Mouse (Mus musculus) intestine, embryonic 15.5 days (tissue): ENCODE data around the gene Foxk1. TPM values are rescaled to one million over a fixed set of nuclear protein-coding genes. Genes with fewer than 3 reads are reported as not detected.
A peak's percentile ranks its signal among the peaks of the same experiment; 100 is the strongest.

Experiments used
- ATAC-seq: fragments of 200-750 bp; cut with Nextera tagmentation; 2 replicates; pipeline ENCODE4 v1.8.0; 2017; ENCODE audit warnings: moderate TSS enrichment, moderate library complexity
- H3K27ac ChIP-seq: fragments of 300-500 bp; sonication (generic); 2 replicates; pipeline ENCODE4 v1.5.1; 2015; ENCODE audit warnings: mild to moderate bottlenecking, inconsistent platforms
- H3K27me3 ChIP-seq: fragments of 300-500 bp; sonication (generic); replicated peaks from 2 replicates; pipeline ENCODE4 v1.6.1; 2015; ENCODE audit warnings: inconsistent platforms
- H3K36me3 ChIP-seq: fragments of 300-500 bp; sonication (generic); 2 replicates; pipeline ENCODE4 v1.6.1; 2015; ENCODE audit warnings: inconsistent platforms
- H3K4me1 ChIP-seq: fragments of 300-500 bp; sonication (generic); replicated peaks from 2 replicates; pipeline ENCODE4 v1.6.1; 2015; ENCODE audit warnings: inconsistent platforms
- H3K4me2 ChIP-seq: fragments of 300-500 bp; sonication (generic); replicated peaks from 2 replicates; pipeline ENCODE4 v1.6.1; 2015; ENCODE audit warnings: mild to moderate bottlenecking, inconsistent platforms
- H3K4me3 ChIP-seq: fragments of 300-500 bp; sonication (generic); replicated peaks from 2 replicates; pipeline ENCODE4 v1.5.1; 2015; ENCODE audit warnings: inconsistent platforms
- H3K9ac ChIP-seq: fragments of 300-500 bp; sonication (generic); 2 replicates; pipeline ENCODE4 v1.6.1; 2015; ENCODE audit warnings: inconsistent platforms
- H3K9me3 ChIP-seq: fragments of 300-500 bp; sonication (generic); 2 replicates; pipeline ENCODE4 v1.6.1; 2016; ENCODE audit warnings: inconsistent platforms
- WGBS: fragments of 180-500 bp; shearing (Covaris S2); methylation state at CpG from one replicate; pipeline ENCODE4 v1.1.7; 2015; 5-methylcytosine and 5-hydroxymethylcytosine counted together
- polyA plus RNA-seq: library from polyadenylated mRNA; unstranded; fragments of >200 nt; fragmentation: Nextera tagmentation; extraction: Ambion mirVana; gene quantifications from 2 replicates; pipeline ENCODE4 v1.2.1, GENCODE M21; 2015

The Foxk1 gene
- polyA plus RNA-seq, 1 experiment from 2014 or later = 5.3 TPM

DNA sequence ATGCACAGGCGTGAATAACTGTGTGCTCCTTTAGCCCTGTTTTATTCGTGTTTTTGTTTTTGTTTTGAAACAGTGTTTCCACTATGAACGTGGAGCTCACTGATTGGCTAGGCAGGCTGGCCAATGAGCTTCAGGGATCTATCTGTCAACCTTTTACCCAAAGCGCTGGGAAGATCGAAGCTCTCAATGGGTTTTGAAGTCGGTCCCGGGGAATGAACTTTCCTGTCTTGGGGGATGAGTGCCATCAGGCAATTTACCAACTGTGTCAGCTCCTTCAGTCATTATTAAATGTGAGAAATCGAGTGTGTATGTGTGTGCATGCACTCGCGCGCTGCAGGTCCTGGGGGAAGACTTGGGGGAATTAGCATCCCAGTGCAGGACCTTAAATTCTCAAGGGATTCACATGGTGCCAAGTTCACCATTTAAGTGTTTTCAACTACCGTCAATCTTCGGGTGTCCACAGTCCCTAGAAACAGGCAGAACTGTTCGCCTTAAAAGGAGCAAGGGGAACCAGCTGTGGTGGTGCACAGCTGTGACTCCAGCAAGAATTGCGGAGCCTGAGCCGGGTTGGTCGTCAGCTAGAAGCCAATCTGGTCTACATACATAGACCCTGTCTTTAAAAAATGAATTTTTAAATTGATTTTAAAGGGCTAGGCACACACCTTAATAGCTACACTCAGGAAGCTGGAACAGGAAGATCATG is 965 bp upstream of the Foxk1 start:
- Histone ChIP-seq H3K9me3 (no peaks in the 10 kb centered on the region), H3K9ac (0 out of 2 replicates have a peak overlapping the region, but pooled peaks have one; percentile 98), H3K27ac (no peak overlapping the region), H3K36me3 (no peaks in the 10 kb centered on the region), H3K4me3 (peak overlapping the region; percentile 99), H3K27me3 (no peaks in the 10 kb centered on the region), H3K4me1 (peaks cover 25% of the 10 kb centered on the region), H3K4me2 (peak overlapping the region; percentile 85)
- ATAC-seq = no peak
- WGBS = 24% methylated on average over 17 of the region's 17 CpGs

GRCm38 (mm10) chr5:142401641-142402625 is 636 bp downstream of the Foxk1 start:
- no peaks in the 10 kb centered on the region for H3K27me3 ChIP-seq
- no peaks in the 10 kb centered on the region for H3K9me3 ChIP-seq
- peaks cover 30% of the 10 kb centered on the region for H3K4me1 ChIP-seq
- peak overlapping the region; percentile 99 for H3K4me3 ChIP-seq
- peak overlapping the region; percentile 98 for H3K9ac ChIP-seq
- 1% methylated on average over 55 of the region's 67 CpGs for WGBS
- peak overlapping the region; percentile 85 for H3K4me2 ChIP-seq
- H3K27ac ChIP-seq = peak overlapping the region; percentile 77
- H3K36me3 ChIP-seq = no peaks in the 10 kb centered on the region; the same call in 1 of the 2 replicates
- ATAC-seq = peak; percentile 42

DNA sequence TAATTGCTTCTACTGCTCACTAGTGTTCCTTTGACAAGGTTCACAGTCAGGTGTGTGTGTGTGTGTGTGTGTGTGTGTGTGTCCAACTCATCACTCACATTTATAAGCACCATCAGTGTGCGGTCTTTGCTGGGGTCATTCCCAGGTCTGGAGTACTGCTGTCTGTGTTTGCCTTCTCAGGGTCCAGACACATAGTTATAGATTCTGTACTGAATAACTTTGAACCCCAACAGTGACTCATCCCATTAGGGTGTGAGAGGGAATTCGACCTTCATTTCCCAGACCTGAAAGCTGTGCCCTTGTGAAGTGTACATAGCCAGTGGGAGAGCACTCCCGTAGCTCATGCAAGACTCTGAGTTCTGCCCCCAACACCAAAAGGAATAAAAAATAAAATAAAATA is 2.4 kb downstream of the Foxk1 start:
- Histone ChIP-seq H3K4me2 (peak overlapping the region; percentile 85), H3K36me3 (no peaks in the 10 kb centered on the region; the same call in 1 of the 2 replicates), H3K9me3 (no peaks in the 10 kb centered on the region), H3K4me3 (peak overlapping the region; percentile 99), H3K4me1 (peaks cover 30% of the 10 kb centered on the region), H3K27ac (no peak overlapping the region), H3K27me3 (no peaks in the 10 kb centered on the region), H3K9ac (no peak overlapping the region)
- WGBS = 53% methylated on average over 3 of the region's 3 CpGs
- ATAC-seq = no peak

- no peaks in the 10 kb centered on the region; the same call in 1 of the 2 replicates for H3K36me3 ChIP-seq
- no peaks in the 10 kb centered on the region for H3K9me3 ChIP-seq
- no peak for ATAC-seq
- H3K4me1 ChIP-seq = peaks cover 30% of the 10 kb centered on the region
- whole genome bisulfite sequencing = 86% methylated on average over 1 of the region's 1 CpGs
- no peak overlapping the region for H3K4me3 ChIP-seq
- no peaks in the 10 kb centered on the region for H3K27me3 ChIP-seq
- H3K9ac ChIP-seq = no peak overlapping the region
- no peak overlapping the region for H3K27ac ChIP-seq
- H3K4me2 ChIP-seq = peak overlapping the region; percentile 85
Measured at GRCm38 (mm10) chr5:142404307-142404706, 3.0 kb downstream of the Foxk1 start.

GRCm38 (mm10) chr5:142405426-142405825 is 4.1 kb downstream of the Foxk1 start:
- ATAC-seq = no peak
- WGBS = 73% methylated on average over 6 of the region's 6 CpGs
- H3K4me3 ChIP-seq = no peak overlapping the region
- no peak overlapping the region for H3K27ac ChIP-seq
- H3K9me3 ChIP-seq = no peaks in the 10 kb centered on the region
- no peak overlapping the region for H3K4me2 ChIP-seq
- H3K9ac ChIP-seq = no peak overlapping the region
- H3K4me1 ChIP-seq = peaks cover 34% of the 10 kb centered on the region
- H3K27me3 ChIP-seq = no peaks in the 10 kb centered on the region
- H3K36me3 ChIP-seq = no peaks in the 10 kb centered on the region; the same call in 1 of the 2 replicates

- no peaks in the 10 kb centered on the region for H3K9me3 ChIP-seq
- H3K4me2 ChIP-seq = no peak overlapping the region
- no peak for ATAC-seq
- H3K4me1 ChIP-seq = peaks cover 29% of the 10 kb centered on the region
- no peak overlapping the region for H3K27ac ChIP-seq
- H3K9ac ChIP-seq = no peak overlapping the region
- H3K4me3 ChIP-seq = no peak overlapping the region
- no peaks in the 10 kb centered on the region; the same call in 1 of the 2 replicates for H3K36me3 ChIP-seq
- no peaks in the 10 kb centered on the region for H3K27me3 ChIP-seq
- 67% methylated on average over 7 of the region's 7 CpGs for WGBS
Measured at GRCm38 (mm10) chr5:142406401-142406800, 5.1 kb downstream of the Foxk1 start.

DNA sequence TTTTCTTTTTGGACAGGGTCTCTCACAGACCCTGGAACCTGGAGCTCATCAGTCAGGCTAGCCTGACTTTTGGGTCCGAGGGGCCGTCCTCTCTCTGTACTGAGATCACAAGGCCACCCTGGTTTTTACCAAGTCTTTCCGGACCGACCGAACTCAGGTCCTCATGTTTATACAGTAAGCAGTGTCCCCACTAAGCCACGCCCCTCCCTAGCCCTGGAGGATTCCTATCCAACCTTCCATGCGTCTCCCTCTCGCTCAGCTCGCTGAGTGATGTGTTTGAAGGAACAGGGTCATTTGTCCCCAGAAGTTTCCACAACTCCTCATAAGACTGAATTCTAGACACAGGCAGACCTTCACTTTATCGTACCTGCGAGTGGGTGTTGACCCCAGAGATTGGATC is 5.6 kb downstream of the Foxk1 start:
- 61% methylated on average over 11 of the region's 11 CpGs for WGBS
- Histone ChIP-seq H3K27me3 (no peaks in the 10 kb centered on the region), H3K4me3 (no peak overlapping the region), H3K4me2 (no peak overlapping the region), H3K36me3 (no peaks in the 10 kb centered on the region; the same call in 1 of the 2 replicates), H3K4me1 (peaks cover 29% of the 10 kb centered on the region), H3K9me3 (no peaks in the 10 kb centered on the region), H3K27ac (no peak overlapping the region), H3K9ac (no peak overlapping the region)
- ATAC-seq = no peak

DNA sequence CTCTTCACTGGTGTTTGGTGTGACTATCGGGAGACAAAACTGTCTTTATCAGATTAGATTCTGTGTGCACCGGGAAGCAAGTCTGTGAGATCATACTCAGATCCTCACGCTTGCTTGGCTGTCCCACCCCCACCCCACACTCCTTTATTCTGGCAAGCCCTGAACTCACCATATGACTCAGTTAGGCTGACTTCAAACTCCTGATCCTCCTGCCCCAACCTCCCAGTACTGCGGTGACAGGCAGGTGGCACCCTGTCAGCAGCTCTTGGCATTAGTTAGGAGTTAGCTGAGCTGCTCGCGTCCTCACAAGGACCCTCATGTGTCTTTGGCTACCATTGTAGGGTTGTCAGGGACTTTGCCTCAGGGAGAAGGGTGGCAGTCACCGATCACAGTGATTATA is 6.1 kb downstream of the Foxk1 start:
- Histone ChIP-seq H3K9ac (no peak overlapping the region), H3K27ac (no peak overlapping the region), H3K4me1 (peaks cover 29% of the 10 kb centered on the region), H3K4me3 (no peak overlapping the region), H3K4me2 (no peak overlapping the region), H3K36me3 (no peaks in the 10 kb centered on the region; the same call in 1 of the 2 replicates), H3K27me3 (no peaks in the 10 kb centered on the region), H3K9me3 (no peaks in the 10 kb centered on the region)
- WGBS = 83% methylated on average over 7 of the region's 7 CpGs
- ATAC-seq = no peak

- no peaks in the 10 kb centered on the region; the same call in 1 of the 2 replicates for H3K36me3 ChIP-seq
- no peak overlapping the region for H3K27ac ChIP-seq
- no peaks in the 10 kb centered on the region for H3K27me3 ChIP-seq
- no peak overlapping the region for H3K4me3 ChIP-seq
- no peak overlapping the region for H3K4me2 ChIP-seq
- H3K4me1 ChIP-seq = peaks cover 21% of the 10 kb centered on the region
- 68% methylated on average over 6 of the region's 6 CpGs for WGBS
- H3K9ac ChIP-seq = no peak overlapping the region
- no peaks in the 10 kb centered on the region for H3K9me3 ChIP-seq
- ATAC-seq = no peak
Measured at GRCm38 (mm10) chr5:142409169-142409568, 7.9 kb downstream of the Foxk1 start.

DNA sequence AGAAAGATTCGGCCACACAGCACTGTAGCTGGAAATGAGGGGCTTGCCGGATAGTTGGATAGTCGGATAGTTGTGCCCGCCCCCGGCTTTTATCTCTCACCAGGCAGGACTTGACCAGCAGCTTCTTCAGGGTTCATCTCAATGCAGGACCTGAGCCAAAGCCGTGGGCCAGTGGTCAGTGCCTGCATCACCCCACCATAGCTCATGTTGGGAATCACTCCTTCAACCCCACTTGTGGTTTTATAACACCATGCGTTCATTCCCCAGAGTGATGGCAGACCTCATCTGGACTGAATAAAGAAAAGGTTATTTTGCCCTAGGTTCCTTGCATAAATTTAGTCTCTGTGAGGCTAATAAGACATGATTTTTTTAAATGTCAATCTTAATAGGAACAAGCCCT is 9.1 kb downstream of the Foxk1 start:
- ATAC-seq = no peak

GRCm38 (mm10) chr5:142412678-142413385 is 11.5 kb downstream of the Foxk1 start:
- Histone ChIP-seq H3K36me3 (no peaks in the 10 kb centered on the region), H3K4me3 (no peak overlapping the region), H3K9ac (no peak overlapping the region), H3K4me1 (peaks cover 25% of the 10 kb centered on the region), H3K9me3 (no peaks in the 10 kb centered on the region), H3K27me3 (no peaks in the 10 kb centered on the region), H3K4me2 (no peak overlapping the region), H3K27ac (0 out of 2 replicates have a peak overlapping the region, but pooled peaks have one; percentile 38)
- no peak for ATAC-seq
- WGBS = 37% methylated on average over 6 of the region's 6 CpGs

More for the DNA sequence above, 9.1 kb downstream of the Foxk1 start:
- H3K36me3 ChIP-seq = no peaks in the 10 kb centered on the region; the same call in 1 of the 2 replicates
- no peak overlapping the region for H3K27ac ChIP-seq
- no peak overlapping the region for H3K9ac ChIP-seq
- H3K27me3 ChIP-seq = no peaks in the 10 kb centered on the region
- H3K9me3 ChIP-seq = no peaks in the 10 kb centered on the region
- H3K4me3 ChIP-seq = no peak overlapping the region
- WGBS = 69% methylated on average over 7 of the region's 7 CpGs
- peaks cover 20% of the 10 kb centered on the region for H3K4me1 ChIP-seq
- H3K4me2 ChIP-seq = no peak overlapping the region
